Mouse (Mus musculus) cerebellum, adult 8-10 months (tissue): ENCODE measurements at regions not wholly inside any gene's neighbourhood (a gene's known extent, or its start where the extent isn't known, plus 50 kb on each side); places are given as distances from the start of the nearest gene placed in this dataset.

Experiments
- DNase-seq: peaks from one replicate; pipeline ENCODE4 v3.0.0; 2022

DNA sequence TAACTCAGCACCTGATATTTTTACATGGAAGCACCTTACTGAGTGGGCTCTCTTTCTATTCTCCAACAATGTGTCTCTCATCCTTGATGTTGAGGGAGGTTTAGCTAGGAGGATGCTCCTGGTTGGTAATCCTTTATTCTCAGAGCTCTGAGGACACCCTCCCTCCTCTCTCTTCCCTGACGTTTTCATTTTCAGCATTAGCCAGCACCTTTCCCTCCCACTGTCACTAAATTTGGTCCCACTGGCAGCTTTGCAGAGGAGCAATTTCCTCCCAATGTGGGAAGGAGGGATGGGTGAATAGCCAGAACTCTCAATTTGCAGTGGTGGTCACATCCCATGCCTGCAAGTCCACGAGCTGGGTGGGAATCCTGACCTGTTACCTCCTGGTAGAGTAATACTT, 402.5 kb upstream of the Cdh4 start:
- DNase-seq = no peak

DNA sequence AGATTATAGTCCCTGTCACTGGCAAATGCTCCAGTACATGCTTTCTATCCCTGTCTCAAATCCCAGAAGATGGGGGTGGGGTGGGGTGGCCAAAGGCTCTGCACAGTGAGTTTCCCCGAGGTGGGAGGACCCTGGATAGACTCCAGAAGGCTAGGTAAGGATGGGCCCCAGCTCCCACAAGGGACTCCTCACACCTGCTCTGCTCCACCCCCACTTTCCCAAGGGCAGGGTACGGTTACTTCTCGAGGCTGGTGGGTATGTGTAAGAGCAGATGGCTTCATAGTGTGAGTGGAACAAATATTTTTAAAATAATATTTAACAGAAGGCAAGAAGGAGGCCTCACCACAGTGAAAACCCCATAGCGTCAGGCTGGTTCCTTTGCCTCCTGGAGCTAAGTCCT, 398.6 kb upstream of the Cdh4 start:
- DNase-seq = no peak

DNA sequence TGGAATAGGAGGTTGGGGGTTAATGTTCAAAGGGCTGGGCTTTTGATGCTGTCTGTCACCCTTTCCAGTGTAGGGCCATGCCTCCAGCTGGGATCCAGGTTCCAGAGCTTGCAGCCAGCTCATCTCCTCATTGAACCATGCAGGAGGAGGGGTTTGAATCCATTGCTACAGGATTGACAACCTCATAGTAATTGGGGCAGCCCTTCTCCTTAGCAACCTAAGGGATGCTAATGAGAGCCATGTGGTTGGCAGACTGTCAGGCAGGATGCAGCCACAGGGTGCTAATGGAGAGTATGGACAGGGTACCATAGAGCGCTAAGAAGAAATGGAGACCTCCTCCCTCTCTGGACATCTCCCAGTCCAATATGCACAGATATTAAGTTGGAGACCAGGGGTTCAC, 396.9 kb upstream of the Cdh4 start:
- no peak for DNase-seq

DNA sequence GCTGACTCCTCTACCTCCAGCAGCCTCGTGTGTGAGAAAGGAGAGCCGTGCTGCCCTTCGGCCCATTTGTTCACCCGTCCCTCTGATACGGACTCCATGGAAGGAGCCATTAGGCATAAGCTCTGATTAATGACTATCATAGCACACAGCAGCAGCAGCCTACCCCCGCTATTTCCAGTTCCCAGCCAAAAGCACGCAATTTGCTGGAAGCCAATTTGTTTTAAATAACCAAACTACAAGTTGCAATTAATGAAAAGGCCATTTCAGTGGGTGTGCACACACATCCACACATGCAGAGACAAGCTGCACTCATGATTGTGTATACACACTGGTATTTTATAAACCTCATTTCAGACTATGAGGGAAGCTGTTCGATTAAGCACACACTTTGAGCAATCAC, 387.8 kb upstream of the Cdh4 start:
- DNase-seq = no peak

DNA sequence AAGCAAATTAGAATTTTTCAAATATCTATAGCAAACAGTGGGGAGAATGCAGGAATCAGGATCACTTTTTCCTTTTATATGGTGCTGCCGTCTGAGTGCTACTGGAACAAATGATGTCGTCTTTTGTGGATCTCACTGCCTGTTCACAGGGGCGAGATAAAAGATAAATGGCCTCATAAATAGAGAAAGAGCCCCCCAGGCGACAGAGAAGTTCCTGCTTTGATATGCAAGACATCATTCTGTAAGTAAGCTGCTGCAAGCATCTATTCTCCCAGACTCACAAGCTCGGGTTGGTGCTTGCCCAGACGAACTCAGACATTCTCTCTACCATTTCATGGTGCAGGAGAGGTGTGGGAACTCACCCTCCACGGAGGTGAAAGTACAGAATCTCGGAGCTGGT, 377.6 kb upstream of the Cdh4 start:
- DNase-seq = no peak

DNA sequence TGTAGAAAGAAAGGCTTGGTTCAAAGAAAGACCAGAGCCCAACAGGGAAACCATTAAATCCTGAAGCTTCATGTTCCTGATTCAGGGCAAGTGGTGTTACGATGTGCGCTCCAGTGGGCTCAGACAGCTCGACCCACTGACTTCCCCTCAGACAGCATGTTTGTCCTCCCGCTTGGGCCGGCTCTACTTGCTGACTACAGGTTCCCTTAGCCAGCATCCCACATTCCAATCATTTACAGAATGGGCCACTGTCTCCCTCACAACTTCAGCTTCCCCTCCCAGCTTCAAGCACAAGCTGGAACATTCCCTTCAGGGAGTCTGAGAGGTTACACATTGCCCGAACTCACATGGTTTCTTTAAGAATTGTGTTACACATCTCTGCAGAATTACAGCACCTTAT, 372.7 kb upstream of the Cdh4 start:
- no peak for DNase-seq

DNA sequence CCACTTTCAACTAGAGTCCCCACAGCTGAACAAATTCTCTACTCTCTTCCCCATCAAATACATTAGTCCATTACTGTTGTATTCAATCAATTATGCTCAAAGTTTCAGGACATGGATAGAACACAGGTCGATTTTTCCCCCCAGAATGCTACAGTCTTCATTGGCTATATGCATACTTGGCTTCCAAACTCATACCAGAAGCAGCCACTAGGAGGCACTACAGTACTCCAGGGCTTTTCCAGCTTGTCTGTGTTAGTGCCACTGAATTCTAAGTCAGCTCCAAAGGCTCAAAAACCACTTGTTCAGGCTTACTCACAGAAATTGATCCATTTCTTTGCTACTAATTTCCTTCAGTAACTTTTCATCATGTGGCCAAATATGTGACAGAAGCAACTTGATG, 371.9 kb upstream of the Cdh4 start:
- DNase-seq = no peak

DNA sequence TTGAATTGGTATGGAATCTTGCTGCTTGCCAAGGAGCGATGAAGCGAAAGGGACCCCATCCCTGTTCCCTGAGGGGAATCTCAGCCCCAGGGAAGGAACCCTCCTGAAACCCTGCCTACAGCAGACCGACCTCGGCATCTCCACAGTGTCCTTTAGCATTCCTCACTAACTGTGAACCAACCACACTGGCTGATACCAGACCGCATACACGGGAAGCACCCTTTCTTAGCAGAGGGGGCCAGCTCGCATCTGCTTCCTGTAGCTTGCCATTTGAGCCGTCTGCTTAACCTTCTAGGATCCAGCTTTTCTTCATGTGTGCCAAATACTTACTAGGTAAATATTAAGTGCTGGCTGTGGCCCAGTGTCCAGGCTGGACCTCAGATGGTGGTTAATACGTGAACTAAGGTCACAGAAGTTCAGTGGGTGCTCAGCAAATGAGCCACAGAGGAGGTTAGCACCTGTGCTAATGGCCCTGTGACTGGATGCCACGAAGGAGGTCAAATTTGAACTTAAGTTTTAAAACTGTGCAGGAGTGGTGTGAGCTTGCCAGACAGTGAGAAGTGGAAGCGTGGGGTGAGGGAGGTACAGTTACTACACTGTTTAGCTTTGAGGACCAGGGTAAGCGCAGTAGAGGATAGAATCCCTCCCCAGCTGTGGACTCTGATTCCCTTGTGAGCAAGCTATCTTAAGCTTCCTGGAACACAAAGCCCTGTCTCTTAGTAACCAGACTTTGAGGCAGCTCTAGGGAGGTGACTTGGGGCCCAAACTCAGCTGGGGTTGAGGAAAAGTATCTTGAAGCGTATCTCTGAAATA, 361.6 kb upstream of the Cdh4 start:
- DNase-seq = no peak

DNA sequence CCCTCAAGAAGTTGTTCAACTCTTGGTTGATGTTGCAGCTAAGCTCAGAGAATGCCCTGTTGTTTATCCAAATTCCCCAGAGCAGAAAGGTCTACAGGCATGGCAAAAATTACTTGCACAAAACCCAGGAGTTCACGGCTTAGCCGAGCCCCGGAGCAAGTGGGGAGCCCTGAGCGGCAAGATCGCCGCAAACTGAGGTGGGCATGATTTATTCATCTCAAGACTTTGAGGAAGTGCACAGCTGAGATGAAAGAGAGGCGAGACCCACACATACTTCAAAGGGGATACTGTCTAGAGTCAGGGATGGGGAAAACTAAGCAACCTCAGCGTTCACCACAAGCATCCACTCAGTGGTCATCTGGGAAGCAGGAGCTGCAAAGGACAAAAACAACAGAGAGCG, 355.3 kb upstream of the Cdh4 start:
- no peak for DNase-seq

DNA sequence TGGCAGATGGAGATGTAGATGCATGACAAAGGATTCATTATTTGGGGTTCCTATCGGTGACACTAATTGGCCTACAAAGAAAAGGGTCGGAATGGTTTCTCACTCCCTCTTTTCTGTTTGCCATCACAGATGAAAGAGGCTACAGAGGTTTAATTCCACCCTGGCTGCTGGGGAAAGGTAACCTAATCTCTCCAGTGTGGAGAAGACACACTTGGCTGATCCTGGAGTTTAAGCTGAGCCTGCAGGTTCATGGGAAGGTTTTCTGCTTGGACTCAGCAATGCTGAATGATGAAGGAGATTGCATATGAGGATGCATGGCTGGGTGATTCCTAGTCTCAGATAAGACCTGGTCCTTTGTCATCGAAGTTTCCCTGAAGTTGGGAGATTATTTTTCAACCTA, 350.8 kb upstream of the Cdh4 start:
- DNase-seq = no peak

DNA sequence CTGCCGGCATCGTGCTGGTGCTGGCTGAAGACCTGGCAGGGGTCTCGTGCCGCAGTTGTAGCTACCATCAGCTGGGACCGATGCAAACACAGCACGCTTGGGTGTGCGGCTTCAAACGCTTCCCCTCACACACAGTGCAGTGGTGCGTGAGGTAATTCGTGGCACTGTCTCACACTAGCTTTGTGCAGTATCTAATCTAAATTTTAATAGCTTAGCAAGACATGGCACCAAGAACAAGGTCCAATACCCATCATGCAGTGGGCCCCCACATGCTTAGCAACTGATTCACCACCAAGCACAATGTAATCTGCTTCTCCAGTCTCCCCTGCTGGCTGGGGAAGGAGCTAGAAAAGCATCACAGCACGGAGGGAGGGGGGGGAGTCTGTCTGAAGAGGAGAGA, 348.2 kb upstream of the Cdh4 start:
- DNase-seq = no peak

DNA sequence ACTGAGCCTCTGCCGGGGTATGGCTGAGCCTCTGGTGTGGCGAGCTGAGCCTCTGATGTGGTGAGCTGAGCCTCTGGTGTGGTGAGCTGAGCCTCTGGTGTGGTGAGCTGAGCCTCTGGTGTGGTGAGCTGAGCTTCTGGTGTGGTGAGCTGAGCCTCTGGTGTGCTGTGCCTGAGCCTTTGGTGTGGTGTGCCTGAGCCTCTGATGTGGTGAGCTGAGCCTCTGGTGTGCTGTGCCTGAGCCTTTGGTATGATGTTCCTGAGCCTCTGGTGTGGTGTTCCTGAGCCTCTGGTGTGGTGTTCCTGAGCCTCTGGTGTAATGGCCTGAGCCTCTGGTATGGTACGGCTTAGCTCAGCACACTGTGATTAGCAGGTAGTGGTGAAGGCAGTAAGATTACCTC, 346.2 kb upstream of the Cdh4 start:
- DNase-seq = no peak

DNA sequence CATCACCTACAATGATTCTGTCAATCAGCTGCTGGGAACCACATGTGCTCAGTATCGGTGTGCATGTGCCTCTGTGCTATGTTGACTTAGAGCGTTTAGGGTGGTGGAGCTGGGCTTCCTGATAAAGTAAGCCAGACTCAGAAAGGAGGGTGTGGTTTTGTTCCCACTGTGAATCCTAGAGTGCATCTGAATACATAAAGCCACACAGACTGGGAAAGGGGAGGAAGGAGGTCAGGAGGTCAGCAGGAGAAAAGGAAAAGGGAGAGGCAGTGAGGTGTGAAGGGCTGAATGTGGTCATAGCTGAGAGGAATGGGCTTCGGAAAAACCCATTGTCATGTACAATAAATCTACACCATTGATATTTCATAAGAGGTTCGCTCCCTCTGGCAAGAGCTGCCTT, 345.4 kb upstream of the Cdh4 start:
- no peak for DNase-seq

DNA sequence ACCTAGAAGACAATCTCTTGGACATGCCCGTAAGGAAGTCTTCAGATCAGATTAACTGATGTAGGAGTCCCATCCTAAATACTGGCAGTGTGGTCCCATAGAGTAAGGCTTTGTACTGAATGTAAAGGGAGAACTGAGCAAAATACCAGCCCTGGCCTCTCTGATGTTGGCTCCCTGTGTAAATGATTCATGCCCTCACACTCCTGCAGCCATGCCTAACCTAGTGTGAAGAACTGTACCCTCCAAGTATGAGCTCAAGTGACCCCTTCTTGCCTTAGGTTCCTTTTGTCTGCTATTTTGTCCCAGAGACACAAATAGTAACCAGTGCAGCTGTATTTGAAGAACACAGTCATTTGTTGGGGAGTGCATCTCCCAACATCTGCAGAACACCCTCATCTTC, 342.4 kb upstream of the Cdh4 start:
- DNase-seq = no peak

DNA sequence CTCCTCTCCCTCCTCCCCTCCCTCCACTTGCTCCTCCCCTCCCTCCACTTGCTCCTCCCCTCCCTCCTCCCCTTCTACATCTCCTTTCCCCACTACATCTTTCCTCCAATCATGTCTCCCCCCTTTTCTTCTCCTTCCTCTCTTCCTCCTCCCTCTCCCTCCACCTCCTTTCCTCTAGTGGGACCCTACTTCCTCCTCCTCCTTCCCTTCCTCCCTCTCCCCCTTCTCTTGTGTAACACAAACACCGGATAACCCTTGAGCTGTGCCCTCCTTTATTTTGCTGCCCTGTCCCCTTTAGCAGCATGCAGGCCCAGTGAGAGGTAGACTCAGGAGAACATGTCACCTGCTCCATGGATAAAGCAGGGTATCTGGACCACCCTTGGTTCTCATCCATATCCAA, 339.1 kb upstream of the Cdh4 start:
- DNase-seq = no peak

DNA sequence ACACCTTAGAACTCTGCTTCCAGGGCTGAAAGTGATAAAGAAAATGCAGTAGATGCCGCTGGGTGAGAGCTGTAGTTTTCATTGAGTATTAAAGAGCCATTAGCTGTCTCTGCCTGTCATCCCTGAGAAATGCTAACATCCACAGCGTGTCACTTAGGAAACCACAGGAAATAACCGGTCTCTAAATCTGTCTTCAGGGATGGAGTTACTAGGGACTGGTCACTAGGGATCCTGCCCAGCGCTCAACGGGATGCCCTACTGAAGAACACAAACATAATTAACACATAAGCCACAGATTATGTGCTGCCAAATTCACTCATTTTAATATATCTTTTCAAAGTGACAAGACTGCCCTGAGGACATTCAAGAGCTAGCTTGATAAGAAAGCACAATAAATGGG, 329.3 kb upstream of the Cdh4 start:
- no peak for DNase-seq

DNA sequence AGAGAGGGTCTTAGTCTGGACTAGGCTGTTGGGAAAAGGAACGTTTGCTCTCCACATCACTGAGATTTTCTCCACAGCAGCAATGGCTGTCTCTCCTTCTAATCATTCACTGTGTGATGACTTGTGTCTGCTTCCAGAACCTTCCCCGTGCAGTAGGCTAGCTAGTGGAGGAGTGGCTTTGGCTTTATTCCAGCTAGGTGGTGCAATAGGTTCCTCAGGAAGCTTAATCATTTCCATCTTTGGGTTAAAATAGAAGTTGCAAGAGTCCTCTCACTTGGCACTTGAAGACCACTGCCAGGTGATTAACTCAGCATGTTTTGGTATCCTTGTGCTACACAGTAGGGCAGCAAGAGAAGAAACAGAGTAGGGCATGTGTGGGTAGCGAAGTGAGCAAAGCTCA, 314.2 kb upstream of the Cdh4 start:
- DNase-seq = no peak

DNA sequence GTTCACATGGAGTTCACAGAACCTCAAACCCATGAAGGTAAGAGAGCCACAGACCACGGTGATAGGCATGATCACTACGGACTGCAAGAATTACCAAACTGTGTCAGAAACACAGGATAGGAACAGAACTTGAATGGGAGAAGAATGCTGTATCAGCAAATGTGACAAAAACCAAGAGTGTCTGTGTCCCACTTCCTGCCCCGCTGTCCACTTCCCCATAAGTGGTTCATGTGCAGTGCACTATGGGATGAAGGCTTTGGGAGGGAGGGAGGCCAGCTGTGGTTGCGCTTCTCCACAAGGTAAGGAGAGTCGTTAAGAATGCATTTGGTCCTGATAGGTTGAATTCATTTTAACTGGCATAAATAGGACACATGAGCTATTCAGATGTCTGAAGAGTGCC, 313.8 kb upstream of the Cdh4 start:
- no peak for DNase-seq

DNA sequence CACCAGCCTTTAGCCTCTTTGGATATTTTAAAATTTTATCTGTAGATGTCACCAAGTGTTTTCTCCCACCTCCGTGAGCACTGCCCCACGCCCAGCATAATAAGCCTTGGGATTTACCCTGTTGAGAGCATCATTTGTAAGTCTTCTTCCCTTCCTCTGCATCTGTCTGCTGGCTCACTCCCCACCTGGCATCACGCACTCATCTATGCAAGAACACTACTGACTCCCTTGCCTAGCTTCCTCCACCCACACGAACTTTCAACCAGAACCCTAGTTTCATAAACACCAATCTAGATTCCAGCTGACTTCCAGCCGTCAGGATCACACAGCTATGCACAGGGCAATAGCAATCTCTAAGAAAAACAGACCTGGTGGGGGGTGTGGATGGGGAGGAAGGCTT, 311.2 kb upstream of the Cdh4 start:
- no peak for DNase-seq

DNA sequence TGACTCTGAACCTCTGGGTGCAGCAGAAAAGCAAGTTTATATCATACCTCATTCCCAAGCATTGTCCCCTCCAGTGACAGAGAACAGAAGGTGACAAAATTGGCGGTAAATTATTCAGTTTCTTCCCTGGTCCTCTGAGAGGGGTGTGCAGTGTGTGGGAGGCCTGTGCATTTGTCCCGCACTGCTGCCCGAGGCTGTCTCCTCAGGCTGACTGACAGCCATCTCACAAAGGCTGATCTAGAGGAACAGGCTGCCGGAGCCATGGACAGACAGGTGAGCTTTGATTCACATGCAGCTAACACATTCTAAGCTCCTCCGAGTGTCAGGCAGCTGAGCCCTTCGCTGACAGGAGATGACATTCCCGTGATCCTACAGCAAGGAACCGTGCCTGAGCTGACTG, 299.9 kb upstream of the Cdh4 start:
- no peak for DNase-seq

DNA sequence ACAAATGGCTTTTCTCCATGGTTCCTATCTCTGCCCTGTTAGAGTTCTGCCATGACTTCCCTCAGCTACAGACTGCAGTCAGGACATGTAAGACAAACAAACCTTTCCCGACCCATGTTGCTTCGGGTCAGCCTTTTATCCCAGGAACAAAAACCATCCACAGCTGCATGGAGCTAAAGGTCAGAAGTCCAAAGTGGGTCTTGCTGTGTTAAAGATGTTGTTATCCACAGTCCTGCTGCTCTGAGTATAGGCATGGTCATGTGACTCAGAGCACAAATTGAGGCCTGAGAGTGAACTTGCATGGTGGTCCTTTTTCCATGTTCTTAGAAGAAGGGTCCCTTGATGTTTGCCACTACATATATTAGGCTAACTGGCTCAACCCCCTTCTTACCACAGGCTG, 296.5 kb upstream of the Cdh4 start:
- DNase-seq = no peak

DNA sequence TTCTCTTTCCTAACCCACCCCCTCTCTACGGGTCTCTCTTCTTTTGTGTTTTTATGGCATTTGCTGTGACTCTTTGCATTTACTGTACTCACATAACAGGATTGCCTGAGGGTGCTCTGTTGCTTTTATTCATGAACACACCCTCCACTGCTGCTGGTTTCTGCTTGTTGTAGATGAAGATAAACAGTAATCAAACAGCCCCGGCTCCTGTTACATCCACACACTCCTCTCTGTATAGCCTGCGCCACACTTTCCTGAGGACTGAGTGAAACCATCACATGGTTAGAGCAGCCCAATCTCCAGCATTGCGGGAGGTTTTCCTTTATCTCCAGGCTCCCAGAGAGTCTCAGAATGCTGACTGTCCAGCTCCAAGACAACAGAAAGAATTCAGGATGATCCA, 296.0 kb upstream of the Cdh4 start:
- no peak for DNase-seq

DNA sequence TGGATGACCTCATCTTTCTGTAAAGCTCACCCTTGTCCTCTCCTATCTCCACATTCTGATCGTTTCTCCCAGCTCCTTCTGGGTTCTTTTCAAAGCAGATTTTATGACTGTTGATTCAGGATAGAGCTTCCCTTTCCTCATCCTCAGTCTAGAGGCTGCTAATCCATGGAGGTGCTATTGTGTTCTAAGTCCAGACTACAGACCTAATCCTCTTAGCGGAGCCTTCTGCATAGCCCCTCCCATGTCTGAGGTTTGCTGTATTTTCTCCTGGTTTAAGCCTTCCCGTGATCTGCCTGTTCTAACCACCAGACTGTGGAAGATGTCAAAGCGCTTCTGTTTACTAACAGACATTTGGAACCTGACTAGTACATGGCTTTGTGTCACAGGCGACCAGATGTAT, 294.0 kb upstream of the Cdh4 start:
- no peak for DNase-seq

DNA sequence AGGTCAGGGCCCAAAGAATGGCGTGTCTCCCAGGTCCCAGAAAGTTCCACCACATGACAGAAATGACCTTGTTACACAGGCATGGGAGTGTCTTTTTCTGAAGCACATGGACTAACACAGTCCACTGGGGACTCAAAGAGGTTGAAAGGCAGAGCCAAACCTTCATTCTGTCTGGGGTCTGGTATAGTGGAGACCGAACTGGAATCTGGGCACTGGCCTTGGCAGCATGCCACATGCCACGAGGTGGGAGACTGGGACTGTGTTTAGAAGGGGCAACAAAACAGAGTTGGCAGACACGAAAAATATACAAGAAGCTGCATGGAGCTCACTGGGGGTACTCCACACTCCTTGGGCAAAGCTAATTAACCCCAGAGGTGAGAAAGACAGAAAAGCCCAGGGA, 293.6 kb upstream of the Cdh4 start:
- no peak for DNase-seq

DNA sequence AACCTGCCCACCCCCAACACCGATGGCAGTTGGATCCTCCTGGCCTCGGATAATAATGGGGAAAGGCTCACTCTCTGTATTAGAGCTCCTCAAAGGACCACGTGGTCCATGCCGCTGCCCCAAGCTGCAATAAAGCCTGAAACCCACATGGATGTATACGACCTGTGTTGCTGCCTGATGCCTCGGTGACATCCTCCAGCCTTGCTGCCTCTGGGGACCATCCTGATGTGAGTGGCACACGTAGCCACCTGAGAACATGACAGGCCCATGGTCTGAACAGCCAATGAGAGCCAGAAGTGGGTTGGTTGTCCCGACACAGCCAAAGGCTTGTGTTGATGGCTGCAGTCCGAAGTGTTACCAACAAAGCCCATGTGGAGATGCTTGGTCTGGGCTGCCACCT, 283.4 kb upstream of the Cdh4 start:
- DNase-seq = no peak

DNA sequence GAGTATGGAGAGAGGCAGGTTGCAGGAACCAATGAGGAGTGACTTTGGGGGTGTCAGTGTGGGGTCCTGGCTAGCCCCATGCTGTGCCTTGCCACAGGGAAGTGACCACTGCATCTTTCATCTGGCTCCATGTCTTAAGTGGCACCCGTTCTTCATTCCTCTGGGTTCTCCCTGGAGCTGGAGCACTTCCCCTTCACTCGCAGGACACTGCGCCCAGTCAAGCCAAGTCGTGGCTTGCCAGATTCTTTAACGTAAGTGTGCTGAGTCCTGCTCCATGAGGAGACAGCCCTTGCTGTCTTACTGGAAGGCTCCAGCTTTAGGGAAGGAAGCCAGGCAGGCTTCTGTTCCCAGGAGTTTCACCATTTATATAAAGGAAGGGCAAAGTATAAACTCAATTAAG, 279.1 kb upstream of the Cdh4 start:
- no peak for DNase-seq
